Mouse (Mus musculus) forebrain, postnatal 0 days (tissue): ENCODE results near the gene Dusp16. TPM values are rescaled to one million over a fixed set of nuclear protein-coding genes. Genes with fewer than 3 reads are reported as not detected.

ENCODE experiments used
- ATAC-seq: fragments of 200-750 bp; cut with Nextera tagmentation; 2 replicates; pipeline ENCODE4 v1.8.0; 2017; ENCODE audit warnings: mild to moderate bottlenecking, moderate library complexity
- DNase-seq: peaks from one replicate; pipeline ENCODE4 v3.0.0-alpha.2; 2015
- H3K27ac ChIP-seq: fragments of 300-500 bp; sonication (generic); 2 replicates; pipeline ENCODE4 v1.5.1; 2014; ENCODE audit warnings: low read depth, mild to moderate bottlenecking, antibody characterized with exemption, low read length, moderate library complexity, mixed read lengths
- H3K27me3 ChIP-seq: fragments of 300-500 bp; sonication (generic); 2 replicates; pipeline ENCODE4 v1.6.1; 2014; ENCODE audit warnings: mild to moderate bottlenecking, low read length, mixed read lengths; ENCODE audit not compliant: insufficient read depth
- H3K36me3 ChIP-seq: fragments of 300-500 bp; sonication (generic); 2 replicates; pipeline ENCODE4 v1.6.1; 2014; ENCODE audit warnings: mild to moderate bottlenecking, moderate library complexity; ENCODE audit not compliant: insufficient read depth
- H3K4me1 ChIP-seq: fragments of 300-500 bp; sonication (generic); 2 replicates; pipeline ENCODE4 v1.6.1; 2014; ENCODE audit warnings: antibody characterized with exemption; ENCODE audit not compliant: insufficient read depth
- H3K4me2 ChIP-seq: fragments of 300-500 bp; sonication (generic); 2 replicates; pipeline ENCODE4 v1.6.1; 2014; ENCODE audit warnings: low read depth, mild to moderate bottlenecking, moderate library complexity
- H3K4me3 ChIP-seq: fragments of 300-500 bp; sonication (generic); 2 replicates; pipeline ENCODE4 v1.5.1; 2014; ENCODE audit warnings: low read depth, low read length, mixed read lengths
- H3K9ac ChIP-seq: fragments of 300-500 bp; sonication (generic); 2 replicates; pipeline ENCODE4 v1.6.1; 2014; ENCODE audit warnings: mild to moderate bottlenecking
- H3K9me3 ChIP-seq: fragments of 300-500 bp; sonication (generic); 2 replicates; pipeline ENCODE4 v1.6.1; 2016; ENCODE audit warnings: low read length
- CTCF ChIP-seq: sonication (generic); IDR thresholded peaks from 2 replicates; pipeline ENCODE4 v1.5.1; 2016; ENCODE audit warnings: antibody characterized with exemption, control low read depth, low read depth
- WGBS: fragments of 180-500 bp; shearing (Covaris S2); extraction: QIAGEN DNeasy Blood & Tissue Kit; methylation state at CpG from one replicate; pipeline ENCODE4 v1.1.7; 2014; 5-methylcytosine and 5-hydroxymethylcytosine counted together
- polyA plus RNA-seq: library from polyadenylated mRNA; unstranded; fragments of >200 nt; fragmentation: Nextera tagmentation; extraction: Ambion mirVana; gene quantifications from 2 replicates; pipeline ENCODE4 v1.2.1, GENCODE M21; 2015
- total RNA-seq: library from RNA; depleted of rRNA; stranded (reverse); fragments of >200 nt; gene quantifications from 2 replicates; pipeline ENCODE4 v1.2.3, GENCODE M21; 2014

The Dusp16 gene
- total and polyA plus RNA-seq, 2 experiments from 2014 or later = 2.7 to 5.7 TPM

DNA sequence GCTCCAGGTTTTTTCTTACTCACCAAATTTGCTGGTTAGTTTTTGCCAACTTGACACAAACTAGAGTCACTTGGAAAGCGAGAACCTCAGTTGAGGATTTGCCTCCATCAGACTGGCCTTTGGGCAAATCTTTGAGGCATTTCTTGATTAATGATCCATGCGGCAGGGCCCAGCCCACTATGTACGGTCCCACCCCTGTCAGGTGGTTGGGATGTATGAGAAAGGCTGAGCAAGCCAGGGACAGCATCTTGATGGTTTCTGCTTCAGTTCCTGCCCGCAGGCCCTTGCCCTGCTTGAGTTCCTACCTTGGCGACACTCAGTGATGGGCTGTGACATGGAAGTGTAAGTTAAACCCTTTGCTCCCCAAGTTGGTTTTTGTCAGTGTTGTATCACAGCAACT is 94.2 kb downstream of the Dusp16 start:
- Histone ChIP-seq H3K9me3 (no peaks in the 10 kb centered on the region), H3K36me3 (no peaks in the 10 kb centered on the region), H3K4me2 (no peak overlapping the region), H3K4me1 (no peaks in the 10 kb centered on the region), H3K27ac (no peak overlapping the region), H3K4me3 (no peak overlapping the region), H3K9ac (no peak overlapping the region), H3K27me3 (no peaks in the 10 kb centered on the region)
- 99% methylated on average over 5 of the region's 5 CpGs for WGBS
- ATAC-seq (no peak), DNase-seq (no peak)
- no peak for TF ChIP-seq CTCF

DNA sequence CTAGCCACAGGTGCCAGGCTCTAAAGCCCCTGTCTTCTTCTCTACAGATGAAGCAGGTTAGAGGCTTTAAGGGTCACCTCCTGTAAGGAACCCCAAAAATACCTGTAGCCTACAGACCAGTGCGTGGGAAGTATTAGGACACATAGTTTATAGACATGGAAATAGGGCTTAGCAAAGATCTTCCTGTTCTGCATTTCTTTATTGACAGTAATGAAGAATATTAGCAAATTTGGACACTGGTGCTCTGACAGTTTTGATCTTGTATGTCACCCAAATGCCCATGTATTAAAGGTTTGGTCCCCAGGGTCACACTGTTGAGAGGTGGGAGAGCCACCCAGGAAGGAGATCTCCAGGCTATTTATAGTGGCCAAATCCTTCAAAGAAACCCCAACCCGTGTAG is 95.9 kb downstream of the Dusp16 start:
- Histone ChIP-seq H3K4me2 (no peak overlapping the region), H3K27me3 (no peaks in the 10 kb centered on the region), H3K9me3 (no peaks in the 10 kb centered on the region), H3K4me3 (no peak overlapping the region), H3K9ac (no peak overlapping the region), H3K4me1 (no peaks in the 10 kb centered on the region), H3K27ac (no peak overlapping the region), H3K36me3 (no peaks in the 10 kb centered on the region)
- 77% methylated on average over 2 of the region's 2 CpGs for WGBS
- no peak for TF ChIP-seq CTCF
- DNase-seq (no peak), ATAC-seq (no peak)

DNA sequence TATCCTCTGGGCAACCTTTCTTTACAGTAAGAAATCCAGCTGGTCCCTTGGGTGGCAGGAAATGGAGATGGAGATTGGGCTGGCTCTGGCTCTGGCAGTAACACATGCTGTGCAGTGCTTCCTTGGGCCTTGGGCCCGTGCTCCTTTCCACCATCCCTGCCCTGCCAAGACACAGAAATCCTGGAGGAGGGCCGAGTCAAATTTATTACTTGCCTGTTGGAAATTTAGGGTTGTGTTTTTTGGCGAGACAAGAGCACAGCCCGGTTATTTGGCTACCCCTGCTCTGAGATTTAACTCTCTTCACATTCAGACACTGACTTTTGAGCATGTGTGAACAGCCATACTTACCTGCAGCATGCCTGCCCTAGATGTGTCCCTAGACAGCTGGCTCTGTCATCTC is 96.3 kb downstream of the Dusp16 start:
- no peak overlapping the region for H3K27ac ChIP-seq
- no peaks in the 10 kb centered on the region for H3K36me3 ChIP-seq
- DNase-seq (peak; percentile 61), ATAC-seq (peak; percentile 86)
- H3K4me1 ChIP-seq = no peaks in the 10 kb centered on the region
- H3K9me3 ChIP-seq = no peaks in the 10 kb centered on the region
- WGBS = 61% methylated on average over 4 of the region's 4 CpGs
- no peak overlapping the region for H3K4me2 ChIP-seq
- H3K27me3 ChIP-seq = no peaks in the 10 kb centered on the region
- H3K9ac ChIP-seq = no peak overlapping the region
- no peak overlapping the region for H3K4me3 ChIP-seq
- TF ChIP-seq CTCF = no peak

DNA sequence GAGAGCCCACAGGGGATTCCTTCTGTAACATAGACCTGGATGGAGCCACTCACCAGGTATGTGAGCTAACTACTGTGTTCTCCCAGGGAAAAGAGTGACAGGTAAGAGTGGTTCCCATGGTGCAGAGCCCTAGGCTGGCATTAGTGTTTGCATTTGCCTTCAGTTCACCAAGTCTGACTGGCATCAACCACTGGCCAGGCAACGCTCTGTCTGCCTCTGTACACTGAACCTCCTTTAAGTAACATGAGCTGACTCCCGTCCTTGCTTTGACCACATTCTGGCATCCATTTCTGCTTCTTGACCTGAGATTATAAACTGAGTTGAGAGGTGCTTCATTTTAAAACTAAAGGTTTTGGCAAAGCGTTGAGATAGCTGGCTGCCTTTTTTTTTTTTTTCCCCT is 96.8 kb downstream of the Dusp16 start:
- TF ChIP-seq CTCF = no peak
- WGBS = 80% methylated on average over 3 of the region's 3 CpGs
- H3K27ac ChIP-seq = no peak overlapping the region
- no peak overlapping the region for H3K4me3 ChIP-seq
- no peaks in the 10 kb centered on the region for H3K27me3 ChIP-seq
- H3K4me1 ChIP-seq = no peaks in the 10 kb centered on the region
- H3K36me3 ChIP-seq = no peaks in the 10 kb centered on the region
- ATAC-seq (0 out of 2 replicates have a peak, but pooled peaks have one; percentile 28), DNase-seq (no peak)
- no peaks in the 10 kb centered on the region for H3K9me3 ChIP-seq
- no peak overlapping the region for H3K9ac ChIP-seq
- no peak overlapping the region for H3K4me2 ChIP-seq

DNA sequence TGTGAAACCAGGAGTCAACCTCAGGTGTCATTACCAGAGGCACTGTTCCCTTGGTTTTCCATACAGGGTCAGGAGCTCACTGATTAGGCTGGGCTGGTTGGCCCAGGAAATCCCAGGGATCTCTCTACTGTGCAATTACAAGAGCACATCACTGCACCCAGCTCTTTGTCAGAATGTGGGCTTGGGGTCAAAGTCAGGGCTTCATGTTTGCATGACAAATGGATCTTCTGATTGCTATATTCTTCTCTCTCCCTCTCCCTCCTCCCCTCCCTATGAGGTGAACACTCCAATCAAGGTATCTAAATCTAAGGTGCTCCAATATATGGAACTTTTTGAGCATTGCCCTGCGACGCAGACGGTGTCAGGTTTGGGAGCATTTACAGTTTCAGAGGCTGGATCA is 97.4 kb downstream of the Dusp16 start:
- no peak for TF ChIP-seq CTCF
- DNase-seq (no peak), ATAC-seq (no peak)
- Histone ChIP-seq H3K4me2 (no peak overlapping the region), H3K4me1 (no peaks in the 10 kb centered on the region), H3K4me3 (no peak overlapping the region), H3K27me3 (no peaks in the 10 kb centered on the region), H3K9me3 (no peaks in the 10 kb centered on the region), H3K27ac (no peak overlapping the region), H3K36me3 (no peaks in the 10 kb centered on the region), H3K9ac (no peak overlapping the region)
- 94% methylated on average over 3 of the region's 3 CpGs for WGBS

- Histone ChIP-seq H3K36me3 (no peaks in the 10 kb centered on the region), H3K4me3 (no peak overlapping the region), H3K4me2 (no peak overlapping the region), H3K9me3 (no peaks in the 10 kb centered on the region), H3K27ac (no peak overlapping the region), H3K4me1 (no peaks in the 10 kb centered on the region), H3K9ac (no peak overlapping the region), H3K27me3 (no peaks in the 10 kb centered on the region)
- WGBS = 93% methylated on average over 6 of the region's 6 CpGs
- TF ChIP-seq CTCF = no peak
- ATAC-seq (no peak), DNase-seq (no peak)
Observed at GRCm38 (mm10) chr6:134694498-134694897, 97.9 kb downstream of the Dusp16 start.

DNA sequence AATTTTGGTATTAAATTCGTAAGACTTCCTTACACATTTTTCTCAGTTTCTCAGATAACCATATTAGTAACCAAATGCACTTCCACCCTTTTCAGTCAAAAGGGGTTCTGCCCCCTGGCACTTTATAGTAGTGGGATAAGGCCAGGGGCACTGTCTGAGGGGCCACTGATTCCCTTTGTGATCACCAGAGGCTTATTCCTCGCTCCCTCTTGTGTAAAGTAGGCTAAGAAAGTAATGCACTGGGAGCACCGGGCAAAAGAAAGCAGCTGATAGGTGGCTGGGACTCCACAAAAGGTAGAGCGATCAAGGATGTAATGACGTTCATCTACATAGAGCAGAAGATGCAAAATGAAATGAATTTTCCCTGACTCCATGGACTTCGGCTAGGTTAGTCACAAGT is 106.9 kb downstream of the Dusp16 start:
- 0 out of 2 replicates have a peak, but pooled peaks have one; percentile 12 for ATAC-seq
- no peak overlapping the region for H3K9ac ChIP-seq
- WGBS = 78% methylated on average over 6 of the region's 6 CpGs

More for the DNA sequence above, 106.9 kb downstream of the Dusp16 start:
- H3K4me2 ChIP-seq = no peak overlapping the region
- DNase-seq = no peak
- peaks cover 4% of the 10 kb centered on the region; the same call in 1 of the 2 replicates for H3K36me3 ChIP-seq
- no peaks in the 10 kb centered on the region for H3K9me3 ChIP-seq
- no peaks in the 10 kb centered on the region; the same call in 1 of the 2 replicates for H3K4me1 ChIP-seq
- no peaks in the 10 kb centered on the region for H3K27me3 ChIP-seq
- H3K4me3 ChIP-seq = no peak overlapping the region
- no peak overlapping the region; the same call in 1 of the 2 replicates for H3K27ac ChIP-seq
- no peak for TF ChIP-seq CTCF
